Mouse (Mus musculus): ENCODE results near the gene Vegfb. TPM values are rescaled to one million over a fixed set of nuclear protein-coding genes. Genes with fewer than 3 reads are reported as not detected.

The Vegfb gene
- polyA plus RNA-seq, 1 experiment from 2014 or later, result 153 TPM

DNA sequence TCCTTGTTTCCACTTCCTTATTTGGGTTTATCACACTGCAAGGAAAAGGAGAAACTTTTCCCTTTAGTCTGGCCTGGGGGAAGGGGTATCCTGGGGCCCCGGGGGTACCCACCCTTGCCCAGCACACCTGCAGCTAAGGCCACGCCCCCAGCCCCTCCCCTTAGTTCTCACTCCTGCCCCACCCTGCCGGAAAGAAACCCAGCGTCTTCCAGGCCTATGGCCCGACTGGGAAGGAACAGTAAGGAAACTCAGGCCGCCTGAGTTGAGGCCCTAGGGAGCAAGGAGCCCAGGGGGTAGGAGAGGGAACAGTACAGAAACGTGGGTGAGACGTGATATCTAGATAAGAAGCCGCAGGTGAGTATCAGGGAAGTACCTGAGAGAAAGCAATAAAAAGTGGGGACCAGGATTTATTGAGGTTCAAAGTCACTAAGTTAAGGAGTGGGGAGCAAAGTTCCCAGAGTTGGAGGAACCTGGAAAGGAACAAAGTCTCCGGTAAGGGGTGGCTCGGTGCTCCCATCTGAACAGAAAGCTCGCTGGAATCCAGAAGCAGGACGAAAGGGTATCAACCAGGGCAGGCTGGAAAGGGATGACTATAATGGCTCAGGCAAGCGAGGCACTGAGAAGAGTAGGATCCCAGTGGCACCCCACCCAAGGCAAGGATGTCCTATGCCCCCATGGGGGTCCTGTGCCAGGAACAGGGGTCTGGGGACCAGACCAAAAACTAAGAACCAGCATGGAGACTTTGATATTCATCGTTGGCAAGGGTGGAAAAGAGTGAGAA lies 18.8 kb downstream of the Vegfb start:
- WGBS, result 11% methylated on average over 15 of the region's 15 CpGs
- H3K36me3 ChIP-seq (ENCODE audit: control insufficient read depth, insufficient read depth, low read length), result peaks cover 29% of the 10 kb centered on the region
- H3K4me1 ChIP-seq (ENCODE audit: control insufficient read depth in 2 of 2, insufficient read depth in 2 of 2, low read length in 2 of 2), result peaks cover 26 to 35% of the 10 kb centered on the region in 2 experiments
- H3K4me3 ChIP-seq (ENCODE audit: control insufficient read depth in 1 of 2, insufficient read depth in 1 of 2, low read depth in 1 of 2, low read length in 2 of 2), result peak overlapping the region; percentile 66 to 74
- no peaks in the 10 kb centered on the region for H3K9me3 ChIP-seq (ENCODE audit: control insufficient read depth, low read length)
- H3K9ac ChIP-seq (ENCODE audit: low read length), result peak overlapping the region; percentile 81
- peak overlapping the region in 1 of 2 experiments; percentile 41; a peak in 2 of 4 replicates for H3K27ac ChIP-seq (replicated peaks in 1 of 2; ENCODE audit: control insufficient read depth in 1 of 2, insufficient read depth in 1 of 2, low read depth in 2 of 2, low read length in 2 of 2)
- peak overlapping the region; percentile 70 for H3K4me2 ChIP-seq (ENCODE audit: low read length)
- ATAC-seq (ENCODE audit: insufficient number of reproducible peaks, insufficient read depth, low FRiP score, low read depth), result no peak
- H3K27me3 ChIP-seq (ENCODE audit: control insufficient read depth, insufficient read depth, low read length), result no peaks in the 10 kb centered on the region

GRCm38 (mm10) chr19:6956461-6956860 lies 31.0 kb downstream of the Vegfb start:
- peaks cover 63% of the 10 kb centered on the region for H3K36me3 ChIP-seq (ENCODE audit: control insufficient read depth, insufficient read depth, low read length)
- H3K4me3 ChIP-seq (ENCODE audit: control insufficient read depth in 1 of 2, insufficient read depth in 1 of 2, low read depth in 1 of 2, low read length in 2 of 2), result no peak overlapping the region
- H3K4me2 ChIP-seq (ENCODE audit: low read length), result no peak overlapping the region
- no peaks in the 10 kb centered on the region for H3K9me3 ChIP-seq (ENCODE audit: control insufficient read depth, low read length)
- H3K27me3 ChIP-seq (ENCODE audit: control insufficient read depth, insufficient read depth, low read length), result no peaks in the 10 kb centered on the region
- ATAC-seq (ENCODE audit: insufficient number of reproducible peaks, insufficient read depth, low FRiP score, low read depth), result no peak
- H3K9ac ChIP-seq (ENCODE audit: low read length), result no peak overlapping the region
- no peak overlapping the region for H3K27ac ChIP-seq (replicated peaks in 1 of 2; ENCODE audit: control insufficient read depth in 1 of 2, insufficient read depth in 1 of 2, low read depth in 2 of 2, low read length in 2 of 2)
- peaks cover 25 to 39% of the 10 kb centered on the region in 2 experiments for H3K4me1 ChIP-seq (ENCODE audit: control insufficient read depth in 2 of 2, insufficient read depth in 2 of 2, low read length in 2 of 2)
- 79% methylated on average over 10 of the region's 10 CpGs for WGBS

- Histone ChIP-seq H3K36me3 (ENCODE audit: control insufficient read depth, insufficient read depth, low read length) (peaks cover 60% of the 10 kb centered on the region), H3K4me2 (ENCODE audit: low read length) (no peak overlapping the region), H3K4me1 (ENCODE audit: control insufficient read depth in 2 of 2, insufficient read depth in 2 of 2, low read length in 2 of 2) (peaks cover 25 to 39% of the 10 kb centered on the region in 2 experiments), H3K9ac (ENCODE audit: low read length) (peak overlapping the region; percentile 36; the same call in 1 of the 2 replicates), H3K27ac (replicated peaks in 1 of 2; ENCODE audit: control insufficient read depth in 1 of 2, insufficient read depth in 1 of 2, low read depth in 2 of 2, low read length in 2 of 2) (peak overlapping the region in 1 of 2 experiments; percentile 61; a peak in 3 of 4 replicates), H3K9me3 (ENCODE audit: control insufficient read depth, low read length) (no peaks in the 10 kb centered on the region), H3K27me3 (ENCODE audit: control insufficient read depth, insufficient read depth, low read length) (no peaks in the 10 kb centered on the region), H3K4me3 (ENCODE audit: control insufficient read depth in 1 of 2, insufficient read depth in 1 of 2, low read depth in 1 of 2, low read length in 2 of 2) (no peak overlapping the region)
- 38% methylated on average over 7 of the region's 7 CpGs for WGBS
- peak; percentile 37 for ATAC-seq (ENCODE audit: insufficient number of reproducible peaks, insufficient read depth, low FRiP score, low read depth)
Measured at GRCm38 (mm10) chr19:6955424-6955823, 32.0 kb downstream of the Vegfb start.

- 61% methylated on average over 9 of the region's 9 CpGs for WGBS
- H3K27me3 ChIP-seq (ENCODE audit: control insufficient read depth, insufficient read depth, low read length), result no peaks in the 10 kb centered on the region
- no peaks in the 10 kb centered on the region for H3K9me3 ChIP-seq (ENCODE audit: control insufficient read depth, low read length)
- H3K4me1 ChIP-seq (ENCODE audit: control insufficient read depth in 2 of 2, insufficient read depth in 2 of 2, low read length in 2 of 2), result peaks cover 28 to 50% of the 10 kb centered on the region in 2 experiments
- H3K27ac ChIP-seq (replicated peaks in 1 of 2; ENCODE audit: control insufficient read depth in 1 of 2, insufficient read depth in 1 of 2, low read depth in 2 of 2, low read length in 2 of 2), result no peak overlapping the region
- no peak overlapping the region for H3K4me3 ChIP-seq (ENCODE audit: control insufficient read depth in 1 of 2, insufficient read depth in 1 of 2, low read depth in 1 of 2, low read length in 2 of 2)
- no peak overlapping the region for H3K9ac ChIP-seq (ENCODE audit: low read length)
- H3K36me3 ChIP-seq (ENCODE audit: control insufficient read depth, insufficient read depth, low read length), result peaks cover 46% of the 10 kb centered on the region
- H3K4me2 ChIP-seq (ENCODE audit: low read length), result no peak overlapping the region
- ATAC-seq (ENCODE audit: insufficient number of reproducible peaks, insufficient read depth, low FRiP score, low read depth), result no peak
Measured at GRCm38 (mm10) chr19:6954046-6954445, 33.4 kb downstream of the Vegfb start.

DNA sequence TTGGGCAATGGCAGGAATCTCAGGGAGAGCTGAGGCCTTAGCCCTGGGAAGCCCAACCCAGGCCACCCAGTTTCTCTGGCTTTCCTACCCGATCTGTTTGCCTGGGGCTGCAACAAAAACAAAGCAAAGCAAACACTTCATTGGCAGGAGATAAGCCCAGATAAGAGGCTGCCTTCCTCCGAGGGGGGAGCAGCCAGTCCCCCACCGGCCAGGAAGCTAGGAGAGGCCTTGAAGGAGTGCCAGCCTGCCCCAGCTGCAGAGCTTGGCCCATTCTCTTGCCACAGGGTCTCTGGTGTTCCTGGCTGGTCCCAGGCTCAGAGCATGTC lies 34.8 kb downstream of the Vegfb start:
- Histone ChIP-seq H3K27ac (replicated peaks in 1 of 2; ENCODE audit: control insufficient read depth in 1 of 2, insufficient read depth in 1 of 2, low read depth in 2 of 2, low read length in 2 of 2) (peak overlapping the region; percentile 97 to 98), H3K4me2 (ENCODE audit: low read length) (peak overlapping the region; percentile 88), H3K36me3 (ENCODE audit: control insufficient read depth, insufficient read depth, low read length) (peaks cover 32% of the 10 kb centered on the region), H3K9me3 (ENCODE audit: control insufficient read depth, low read length) (no peaks in the 10 kb centered on the region), H3K4me3 (ENCODE audit: control insufficient read depth in 1 of 2, insufficient read depth in 1 of 2, low read depth in 1 of 2, low read length in 2 of 2) (peak overlapping the region; percentile 64 to 66; a peak in 2 of 4 replicates), H3K9ac (ENCODE audit: low read length) (peak overlapping the region; percentile 88), H3K27me3 (ENCODE audit: control insufficient read depth, insufficient read depth, low read length) (no peaks in the 10 kb centered on the region), H3K4me1 (ENCODE audit: control insufficient read depth in 2 of 2, insufficient read depth in 2 of 2, low read length in 2 of 2) (peaks cover 28 to 50% of the 10 kb centered on the region in 2 experiments)
- 5% methylated on average over 3 of the region's 3 CpGs for WGBS
- ATAC-seq (ENCODE audit: insufficient number of reproducible peaks, insufficient read depth, low FRiP score, low read depth), result no peak

GRCm38 (mm10) chr19:6951994-6952711 lies 35.3 kb downstream of the Vegfb start:
- 1% methylated on average over 31 of the region's 31 CpGs for WGBS
- peaks cover 28 to 50% of the 10 kb centered on the region in 2 experiments for H3K4me1 ChIP-seq (ENCODE audit: control insufficient read depth in 2 of 2, insufficient read depth in 2 of 2, low read length in 2 of 2)

DNA sequence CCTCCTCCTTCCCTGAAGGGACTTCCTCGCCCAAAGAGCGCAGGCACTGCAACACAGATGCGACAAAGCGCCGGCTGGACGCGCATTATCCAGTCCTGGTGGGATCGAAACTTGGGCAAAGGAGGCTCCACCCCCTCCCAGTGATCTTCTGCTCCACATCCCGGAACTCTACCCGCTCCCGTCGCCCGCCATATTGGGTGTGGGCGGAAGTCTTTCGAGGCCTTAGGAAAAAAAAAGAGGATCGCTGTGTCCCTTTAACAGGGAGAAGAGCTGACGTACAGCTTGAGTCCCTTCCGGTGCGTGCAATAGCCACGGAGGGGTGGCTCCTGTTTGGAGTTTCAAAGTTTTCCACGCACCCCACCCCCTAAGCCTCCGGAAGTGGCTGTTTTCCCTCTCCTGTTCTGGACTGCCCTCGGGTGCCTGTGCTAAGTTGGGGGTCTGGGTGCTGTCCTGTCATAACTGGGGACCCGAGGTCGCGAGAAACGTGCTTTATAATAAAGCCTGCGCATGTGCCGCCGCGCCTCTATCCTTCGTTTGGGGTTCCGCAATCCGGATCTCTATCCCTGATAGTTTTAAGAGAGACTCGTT lies 36.0 kb downstream of the Vegfb start:
- H3K27me3 ChIP-seq (ENCODE audit: control insufficient read depth, insufficient read depth, low read length), result no peaks in the 10 kb centered on the region
- H3K9ac ChIP-seq (ENCODE audit: low read length), result peak overlapping the region; percentile 88
- H3K4me1 ChIP-seq (ENCODE audit: control insufficient read depth in 2 of 2, insufficient read depth in 2 of 2, low read length in 2 of 2), result peaks cover 28 to 50% of the 10 kb centered on the region in 2 experiments
- under 1% methylated on average over 35 of the region's 35 CpGs for WGBS
- H3K4me2 ChIP-seq (ENCODE audit: low read length), result peak overlapping the region; percentile 88
- no peaks in the 10 kb centered on the region for H3K9me3 ChIP-seq (ENCODE audit: control insufficient read depth, low read length)
- H3K27ac ChIP-seq (replicated peaks in 1 of 2; ENCODE audit: control insufficient read depth in 1 of 2, insufficient read depth in 1 of 2, low read depth in 2 of 2, low read length in 2 of 2), result peak overlapping the region; percentile 97 to 98
- H3K4me3 ChIP-seq (ENCODE audit: control insufficient read depth in 1 of 2, insufficient read depth in 1 of 2, low read depth in 1 of 2, low read length in 2 of 2), result peak overlapping the region; percentile 64 to 66
- peak; percentile 57 for ATAC-seq (ENCODE audit: insufficient number of reproducible peaks, insufficient read depth, low FRiP score, low read depth)
- H3K36me3 ChIP-seq (ENCODE audit: control insufficient read depth, insufficient read depth, low read length), result peaks cover 21% of the 10 kb centered on the region

More at GRCm38 (mm10) chr19:6951994-6952711, 35.3 kb downstream of the Vegfb start:
- Histone ChIP-seq H3K36me3 (ENCODE audit: control insufficient read depth, insufficient read depth, low read length) (peaks cover 28% of the 10 kb centered on the region), H3K4me2 (ENCODE audit: low read length) (peak overlapping the region; percentile 88), H3K27ac (replicated peaks in 1 of 2; ENCODE audit: control insufficient read depth in 1 of 2, insufficient read depth in 1 of 2, low read depth in 2 of 2, low read length in 2 of 2) (peak overlapping the region; percentile 97 to 98), H3K27me3 (ENCODE audit: control insufficient read depth, insufficient read depth, low read length) (no peaks in the 10 kb centered on the region), H3K4me3 (ENCODE audit: control insufficient read depth in 1 of 2, insufficient read depth in 1 of 2, low read depth in 1 of 2, low read length in 2 of 2) (peak overlapping the region; percentile 64 to 66), H3K9ac (ENCODE audit: low read length) (peak overlapping the region; percentile 88), H3K9me3 (ENCODE audit: control insufficient read depth, low read length) (no peaks in the 10 kb centered on the region)
- ATAC-seq (ENCODE audit: insufficient number of reproducible peaks, insufficient read depth, low FRiP score, low read depth), result peak; percentile 51

Measured in heart, embryonic 14.5 days (tissue).